Mouse (Mus musculus): ENCODE measurements around the gene Hist3h2a. TPM values are rescaled to one million over a fixed set of nuclear protein-coding genes. Genes with fewer than 3 reads are reported as not detected.

Hist3h2a gene
- total RNA-seq, 2 experiments from 2014 or later: 9.1 to 11.1 TPM

DNA sequence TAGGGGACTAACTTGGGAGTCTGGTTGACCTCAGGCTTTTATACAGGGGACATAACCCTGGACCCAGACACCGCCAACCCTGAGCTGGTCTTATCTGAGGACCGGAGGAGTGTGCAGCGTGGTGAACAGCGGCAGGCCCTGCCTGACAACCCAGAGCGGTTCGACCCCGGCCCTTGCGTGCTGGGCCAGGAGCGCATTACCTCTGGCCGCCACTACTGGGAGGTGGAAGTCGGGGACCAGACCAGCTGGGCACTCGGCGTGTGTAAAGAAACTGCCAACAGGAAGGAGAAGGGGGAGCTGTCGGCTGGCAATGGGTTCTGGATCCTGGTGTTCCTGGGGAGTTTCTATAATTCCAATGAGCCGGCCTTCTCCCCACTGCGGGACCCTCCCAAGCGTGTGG, 35.7 kb downstream of the Hist3h2a start:
- no peak for DNase-seq (ENCODE audit: low spot score)

DNA sequence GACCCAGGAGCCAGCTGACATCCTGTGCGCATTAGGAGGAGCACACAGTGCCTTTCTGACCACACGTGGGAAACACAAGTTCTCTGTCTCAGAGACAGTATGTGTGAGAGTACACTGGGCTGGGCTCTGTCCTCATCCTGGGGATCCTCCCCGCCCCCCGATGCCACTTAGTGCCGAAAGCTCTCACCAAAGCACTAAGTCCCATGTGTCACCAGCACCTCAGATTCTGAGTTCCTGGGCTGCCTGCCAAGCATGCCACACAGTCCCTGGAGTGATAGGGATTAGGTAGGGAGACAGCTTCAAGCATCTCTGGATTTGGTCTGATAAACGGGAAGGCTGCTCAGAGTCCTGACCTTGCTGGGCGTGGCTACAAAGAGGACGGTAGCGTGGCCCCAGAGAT, 36.3 kb downstream of the Hist3h2a start:
- no peak for DNase-seq (ENCODE audit: low spot score)

GRCm38 (mm10) chr11:58991911-58992310, 37.4 kb downstream of the Hist3h2a start:
- DNase-seq (ENCODE audit: low spot score): no peak

GRCm38 (mm10) chr11:58993091-58993670, 38.7 kb downstream of the Hist3h2a start:
- DNase-seq (ENCODE audit: low spot score): no peak

DNA sequence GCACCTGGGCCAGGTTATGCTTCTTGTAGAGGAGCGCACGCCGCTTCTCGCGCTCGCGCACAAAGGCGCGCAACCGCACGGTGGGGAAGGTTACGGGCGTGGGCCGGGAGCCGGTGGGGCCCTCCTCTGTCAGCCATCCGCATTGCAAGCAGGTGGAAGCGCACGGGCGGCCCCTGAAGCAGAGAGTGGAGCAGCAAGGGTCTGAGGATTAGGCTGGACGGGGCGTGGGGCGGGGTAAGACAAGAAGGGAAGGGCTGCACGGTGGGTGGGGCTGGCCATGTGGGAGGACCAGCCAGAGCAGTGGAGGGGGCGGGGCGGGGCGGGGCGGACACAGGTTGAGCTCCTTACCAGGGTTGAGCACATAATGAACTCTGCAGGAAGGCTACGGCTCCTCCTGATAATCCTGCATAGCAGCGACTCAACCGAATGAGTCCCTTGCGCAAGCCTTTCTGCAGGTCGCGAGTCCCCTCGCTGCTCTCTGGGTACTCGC, 39.9 kb downstream of the Hist3h2a start:
- DNase-seq (ENCODE audit: low spot score): no peak

- DNase-seq (ENCODE audit: low spot score): no peak
These were observed 40.7 kb downstream of the Hist3h2a start for GRCm38 (mm10) chr11:58995061-58995806.

DNA sequence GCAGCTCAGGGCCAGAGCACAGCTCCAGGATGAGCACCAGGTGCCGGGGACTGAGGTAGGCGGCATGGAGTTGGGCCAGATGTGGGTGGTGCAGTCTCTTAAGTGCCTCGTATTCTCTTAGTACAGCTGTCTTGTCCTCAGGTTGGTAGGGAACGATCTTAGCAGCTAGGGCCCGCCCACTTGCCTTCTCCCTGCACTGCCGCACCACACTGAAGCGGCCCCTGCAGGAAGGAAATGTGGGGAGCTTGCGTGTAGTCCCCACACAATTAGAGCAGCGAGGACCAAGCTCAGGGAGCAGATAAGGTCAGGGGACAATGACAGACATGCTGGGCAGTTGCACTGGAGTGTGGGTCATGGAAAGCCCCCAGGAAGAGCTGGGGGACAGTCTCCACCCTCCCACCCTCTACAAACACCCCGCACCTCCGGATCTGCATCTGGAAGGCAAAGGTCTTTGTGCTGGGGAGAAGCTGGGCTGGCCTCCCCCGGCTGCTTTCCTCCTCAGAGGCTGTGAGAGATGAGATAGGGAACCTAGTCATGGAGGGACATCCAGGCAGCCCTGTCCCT, 41.4 kb downstream of the Hist3h2a start:
- no peak for DNase-seq (ENCODE audit: low spot score)

GRCm38 (mm10) chr11:58997541-58997940, 43.1 kb downstream of the Hist3h2a start:
- DNase-seq (ENCODE audit: low spot score): no peak

GRCm38 (mm10) chr11:58999158-58999557, 44.7 kb downstream of the Hist3h2a start:
- DNase-seq (ENCODE audit: low spot score): no peak

- DNase-seq (ENCODE audit: low spot score): no peak
These were observed 45.3 kb downstream of the Hist3h2a start for GRCm38 (mm10) chr11:58999830-59000229.

GRCm38 (mm10) chr11:59000635-59001034, 46.1 kb downstream of the Hist3h2a start:
- DNase-seq (ENCODE audit: low spot score): no peak

DNA sequence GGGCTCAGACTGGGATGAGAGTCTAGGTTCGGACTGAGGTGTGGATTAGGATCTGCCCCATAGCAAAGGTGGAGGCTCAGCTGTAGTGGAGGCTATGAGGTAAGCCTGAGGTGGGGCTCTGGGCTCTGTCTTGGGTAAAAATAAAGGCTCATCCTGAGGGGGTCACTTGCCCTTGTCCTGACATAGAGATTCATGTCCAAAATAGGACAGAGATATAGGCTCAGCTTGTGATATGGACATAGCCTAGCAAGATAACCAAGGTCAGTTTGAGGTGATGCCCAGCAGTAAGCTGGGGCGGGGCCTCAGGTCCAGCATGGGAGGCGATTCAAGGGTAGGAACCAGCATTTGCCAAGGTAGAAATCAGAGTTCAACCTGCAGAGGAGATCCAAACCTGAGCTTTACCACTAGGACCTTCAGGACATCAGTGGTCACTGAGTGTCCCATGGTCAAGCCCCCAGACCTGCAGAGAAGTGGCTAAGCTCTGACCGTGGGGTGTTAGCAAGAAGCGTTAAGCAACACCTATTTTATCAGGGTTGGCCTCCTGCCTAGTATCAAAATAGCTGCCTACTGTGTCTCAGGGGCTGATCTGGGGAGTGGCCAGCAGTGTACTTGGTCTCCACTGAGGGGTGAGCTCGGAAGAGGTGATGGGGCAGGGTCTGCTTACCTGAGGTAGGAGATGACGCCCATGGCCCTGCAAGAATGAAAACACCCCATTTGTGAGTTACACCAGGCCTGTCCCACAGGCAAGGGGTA, 48.0 kb downstream of the Hist3h2a start:
- DNase-seq (ENCODE audit: low spot score): no peak

Small RNA genes lying within 50 kb of the gene (microRNA-seq; reads per million reads assigned to microRNA genes)
- gene Gm44313: not detected

Other genes starting within 250 kb of the Hist3h2a start
- gene Olfr318, start 230.7 kb upstream of the Hist3h2a start, total RNA-seq (2021): not detected
- gene Olfr317, start 215.5 kb upstream of the Hist3h2a start, total RNA-seq (2021): not detected
- not detected for gene Olfr316, start 202.0 kb upstream of the Hist3h2a start, total RNA-seq (2021)
- not detected for gene Olfr315, start 181.5 kb upstream of the Hist3h2a start, total RNA-seq (2021)
- not detected for gene Olfr314, start 171.7 kb upstream of the Hist3h2a start, total RNA-seq (2021)
- not detected for gene Fam183b, start 152.7 kb upstream of the Hist3h2a start, total RNA-seq (2021)
- gene Olfr313, start 139.7 kb upstream of the Hist3h2a start, total RNA-seq (2021): not detected
- gene Olfr312, start 125.4 kb upstream of the Hist3h2a start, total RNA-seq (2021): not detected
- gene Olfr311, start 115.4 kb upstream of the Hist3h2a start, total RNA-seq (2021): not detected
- under 1 TPM; 0.78 TPM for gene Gm12258, start 107.5 kb upstream of the Hist3h2a start, total RNA-seq (2021)
- 1 to 10 TPM in 1 of 2 experiments, under 1 TPM in 1; 0.82 to 1.2 TPM for gene 2810021J22Rik, start 87.5 kb upstream of the Hist3h2a start, total RNA-seq (2021)
- 1 to 10 TPM; 2.8 to 3.1 TPM for gene Zfp39, start 50.5 kb upstream of the Hist3h2a start, total RNA-seq (2021)
- not detected for gene Btnl10, start 36.8 kb upstream of the Hist3h2a start, total RNA-seq (2021)
- 10 to 100 TPM; 88.8 to 90.3 TPM for gene Rnf187, start 15.8 kb upstream of the Hist3h2a start, total RNA-seq (2021)
- gene Hist3h2ba, start 5.8 kb upstream of the Hist3h2a start, total RNA-seq (2021): under 1 TPM; 0.62 to 0.97 TPM
- gene Trim17, start within 50 bp of the Hist3h2a start, total RNA-seq (2021): under 1 TPM; 0.31 to 0.41 TPM
- 1 to 10 TPM; 5.9 to 6.5 TPM for gene Trim11, start 23.4 kb downstream of the Hist3h2a start, total RNA-seq (2021)
- gene Obscn, start 181.7 kb downstream of the Hist3h2a start, total RNA-seq (2021): 1,000 to 10,000 TPM; 1,684 to 1,873 TPM
- 1 to 10 TPM; 6.9 to 7.2 TPM for gene Iba57, start 209.1 kb downstream of the Hist3h2a start, total RNA-seq (2021)
- under 1 TPM; 0.23 to 0.33 TPM for gene Gjc2, start 228.5 kb downstream of the Hist3h2a start, total RNA-seq (2021)
- 10 to 100 TPM; 32.9 to 38.0 TPM for gene Guk1, start 237.5 kb downstream of the Hist3h2a start, total RNA-seq (2021)
- gene Mrpl55, start 247.8 kb downstream of the Hist3h2a start, total RNA-seq (2021): 10 to 100 TPM; 57.0 to 65.8 TPM